Mouse (Mus musculus) left cerebral cortex, adult 11 months (tissue): ENCODE results near the gene Trip12.

ENCODE experiments used
- DNase-seq: peaks from one replicate; pipeline ENCODE4 v3.0.0; 2022; ENCODE audit warnings: low spot score

Trip12 gene

GRCm38 (mm10) chr1:84840018-84840664, at the start of gene Trip12:
Gene Trip12 (minus strand): TSS chr1:84840516.
- no peak for DNase-seq

- DNase-seq: no peak
These were observed 49.7 kb upstream of the Trip12 start for GRCm38 (mm10) chr1:84890005-84890393.

DNA sequence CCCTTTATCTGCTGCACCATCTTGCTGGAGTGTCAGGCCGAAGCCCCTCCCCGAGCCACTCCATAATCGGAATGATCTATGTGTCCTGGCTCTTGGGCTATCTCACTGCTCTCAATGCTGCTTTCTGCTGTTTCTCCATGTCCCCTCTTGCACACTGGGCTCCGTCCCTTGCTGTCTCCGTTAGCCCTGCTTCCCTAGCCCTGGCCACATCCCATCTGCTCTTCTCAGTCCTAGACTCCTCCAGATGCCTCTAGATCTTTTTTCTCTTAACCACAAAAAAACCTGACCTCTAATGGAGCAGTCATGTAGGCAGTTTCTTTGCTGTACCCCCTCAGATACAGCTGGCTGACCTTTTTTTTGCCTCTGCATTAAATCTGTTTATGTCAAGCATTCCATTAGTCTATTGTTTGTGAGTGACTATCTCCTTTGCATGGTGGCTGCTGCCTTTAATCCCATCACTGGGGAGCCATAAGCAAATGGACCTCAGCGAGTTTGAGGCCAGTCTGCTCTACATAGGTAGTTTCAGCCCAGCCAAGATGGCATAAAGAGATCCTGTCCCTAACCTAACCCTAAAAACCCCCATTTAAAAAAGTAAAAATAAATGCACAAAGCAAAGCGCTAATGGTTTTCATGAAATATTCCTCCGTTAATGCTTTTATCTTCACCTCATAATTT, 49.2 kb upstream of the Trip12 start:
- DNase-seq: no peak

DNA sequence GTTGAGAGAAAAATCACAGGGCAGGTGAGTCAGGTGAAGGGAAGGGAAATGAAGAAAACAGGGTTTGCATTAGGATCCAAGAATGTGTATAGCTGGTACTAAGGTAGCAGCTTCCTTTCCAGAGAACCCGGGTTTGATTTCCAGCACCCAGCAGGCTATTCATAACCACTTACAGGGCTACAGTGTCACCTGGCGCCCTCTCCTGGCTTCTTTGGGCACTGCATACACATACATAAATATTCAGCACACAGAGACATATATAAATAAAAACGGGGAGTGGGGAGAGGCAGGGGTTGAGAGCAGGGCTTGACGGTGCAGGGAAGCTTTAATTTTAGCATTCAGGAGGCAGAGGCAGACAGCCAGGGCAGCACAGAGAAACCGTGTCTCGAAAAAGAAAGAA, 45.6 kb upstream of the Trip12 start:
- no peak for DNase-seq

- no peak for DNase-seq
These were observed 44.9 kb upstream of the Trip12 start for GRCm38 (mm10) chr1:84885174-84885573.

DNA sequence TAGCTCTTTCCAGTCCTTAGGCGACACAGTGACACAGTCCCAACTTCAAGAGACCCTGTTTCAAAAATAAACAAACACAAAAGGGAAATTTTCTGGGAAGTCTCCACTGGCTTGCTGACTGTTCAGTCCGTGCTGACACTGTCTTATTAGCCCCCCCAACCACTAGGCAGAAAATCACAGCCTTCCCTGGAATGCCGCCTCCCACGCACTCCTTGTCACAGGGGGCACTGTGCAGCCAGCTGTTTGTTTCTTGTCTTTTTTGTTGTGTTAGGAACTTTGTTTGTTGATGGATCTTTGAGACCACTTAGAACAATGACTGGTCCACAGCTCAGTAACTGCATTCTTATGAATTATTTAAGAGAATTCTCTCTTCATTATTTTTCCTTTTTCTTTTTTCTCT, 43.6 kb upstream of the Trip12 start:
- no peak for DNase-seq

GRCm38 (mm10) chr1:84882937-84883336, 42.6 kb upstream of the Trip12 start:
- DNase-seq: no peak

- DNase-seq: no peak
These were observed 41.8 kb upstream of the Trip12 start for GRCm38 (mm10) chr1:84882066-84882532.

DNA sequence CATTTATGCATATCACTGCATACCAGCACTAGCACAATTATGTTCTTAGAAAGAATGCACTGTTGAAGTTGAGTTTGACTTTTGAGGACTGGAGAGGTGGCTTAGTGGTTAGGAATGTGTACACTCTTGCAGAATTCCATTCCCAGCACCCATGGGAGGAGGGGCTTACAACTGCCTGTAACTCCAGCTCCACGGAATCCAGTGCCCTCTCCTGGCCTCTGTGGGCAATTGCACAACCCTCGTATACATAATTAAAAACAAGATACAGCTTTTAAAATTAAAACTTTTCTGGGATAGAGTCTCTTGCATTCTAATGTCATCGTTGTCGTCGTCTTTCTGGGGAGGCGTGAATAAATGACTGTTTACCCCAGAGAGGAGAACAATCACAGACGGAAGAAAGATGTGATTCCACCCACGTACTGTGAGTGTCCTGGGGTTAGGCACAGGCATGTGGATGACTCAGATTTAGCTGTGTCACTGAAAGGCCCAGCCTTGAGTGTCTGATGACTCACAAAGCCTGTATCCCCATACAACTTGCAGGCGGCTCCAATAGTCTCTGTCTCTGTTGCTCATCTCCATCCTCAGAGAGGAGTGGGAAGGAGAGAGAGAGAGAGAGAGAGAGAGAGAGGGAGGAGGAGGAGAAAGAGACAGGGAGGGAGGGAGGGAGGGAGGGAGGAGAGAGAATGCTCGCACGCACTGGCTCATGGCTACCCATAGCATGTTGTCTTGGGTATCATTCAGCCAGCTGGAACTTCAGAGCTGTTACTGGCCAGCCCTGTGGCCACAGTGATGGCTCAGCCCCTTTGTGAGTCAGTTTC, 41.1 kb upstream of the Trip12 start:
- peak; percentile 48 for DNase-seq

- no peak for DNase-seq
These were observed 39.3 kb upstream of the Trip12 start for GRCm38 (mm10) chr1:84879571-84880120.

- DNase-seq: no peak
These were observed 37.3 kb upstream of the Trip12 start for GRCm38 (mm10) chr1:84877590-84877989.

DNA sequence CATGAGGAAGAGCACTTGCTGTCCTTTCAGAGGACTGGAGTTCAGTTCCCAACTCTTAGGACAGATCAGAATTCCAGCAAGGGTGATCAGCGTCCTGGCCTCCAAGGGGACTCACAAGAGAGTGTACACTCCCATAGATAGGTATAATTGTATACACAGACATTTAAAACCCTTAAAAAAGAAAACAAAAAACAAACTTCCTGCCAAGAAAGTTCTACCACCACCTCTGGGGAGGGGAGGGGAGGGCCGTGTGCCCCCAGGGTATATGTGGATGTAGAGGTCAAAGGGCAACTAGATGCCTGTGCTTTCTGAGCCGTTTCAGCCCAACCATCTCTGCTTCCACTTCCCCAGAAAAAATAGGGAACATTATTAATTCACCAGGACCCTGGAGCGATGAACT, 32.6 kb upstream of the Trip12 start:
- DNase-seq: no peak

GRCm38 (mm10) chr1:84872105-84872504, 31.8 kb upstream of the Trip12 start:
- no peak for DNase-seq

DNA sequence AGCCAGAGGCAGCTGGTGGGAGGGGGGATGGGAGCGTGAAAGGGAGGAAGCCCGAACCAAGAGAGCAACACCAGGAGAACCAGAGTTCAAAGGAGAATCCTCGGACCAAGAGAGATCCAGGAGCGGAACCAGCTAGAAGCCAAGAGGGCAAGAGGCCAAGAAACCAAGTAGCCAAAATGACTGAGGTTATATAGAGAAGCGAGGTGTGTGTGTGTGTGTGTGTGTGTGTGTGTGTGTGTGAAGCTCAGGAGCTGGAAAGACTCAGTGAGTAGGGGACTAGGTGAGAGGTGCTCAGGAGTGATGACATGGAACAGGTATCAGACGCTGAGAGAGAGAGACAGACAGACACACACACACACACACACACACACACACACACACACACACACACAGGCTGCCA, 30.8 kb upstream of the Trip12 start:
- no peak for DNase-seq

GRCm38 (mm10) chr1:84869498-84869897, 29.2 kb upstream of the Trip12 start:
- DNase-seq: no peak

DNA sequence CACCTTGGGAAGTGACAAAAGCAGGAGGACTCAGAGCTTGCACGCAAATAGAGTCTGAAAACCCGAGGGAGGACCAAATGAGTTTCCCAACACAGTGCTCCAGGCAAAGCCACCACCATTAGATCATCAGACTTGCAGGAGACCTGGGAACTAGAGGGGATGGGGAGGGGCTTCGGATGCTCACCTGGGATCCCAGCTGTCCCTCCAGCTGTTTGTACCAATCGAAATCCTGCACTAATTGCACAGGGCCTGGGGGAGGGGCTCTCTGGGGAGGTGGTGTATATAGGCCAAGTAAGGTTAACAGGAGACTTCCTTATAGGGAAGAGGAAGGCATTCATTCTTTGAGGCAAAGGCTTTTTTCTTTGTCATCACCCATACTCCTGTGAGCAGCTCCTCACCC, 28.5 kb upstream of the Trip12 start:
- DNase-seq: no peak

DNA sequence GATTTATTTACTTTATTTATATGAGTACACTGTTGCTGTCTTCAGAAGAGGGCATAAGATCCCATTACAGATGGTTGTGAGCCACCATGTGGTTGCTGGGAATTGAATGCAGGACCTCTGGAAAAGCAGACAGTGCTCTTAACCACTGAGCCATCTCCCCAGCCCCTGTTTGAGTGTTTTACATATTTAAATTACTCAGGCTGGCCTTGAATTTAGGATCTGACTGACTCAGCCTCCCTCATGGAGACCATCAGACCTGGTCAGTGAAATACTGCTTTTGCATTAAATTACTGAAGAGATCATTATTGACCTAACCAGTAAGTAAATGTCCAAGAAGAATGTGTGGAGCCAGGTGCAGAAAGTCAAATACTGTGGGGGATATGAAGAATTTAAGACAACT, 28.0 kb upstream of the Trip12 start:
- no peak for DNase-seq

DNA sequence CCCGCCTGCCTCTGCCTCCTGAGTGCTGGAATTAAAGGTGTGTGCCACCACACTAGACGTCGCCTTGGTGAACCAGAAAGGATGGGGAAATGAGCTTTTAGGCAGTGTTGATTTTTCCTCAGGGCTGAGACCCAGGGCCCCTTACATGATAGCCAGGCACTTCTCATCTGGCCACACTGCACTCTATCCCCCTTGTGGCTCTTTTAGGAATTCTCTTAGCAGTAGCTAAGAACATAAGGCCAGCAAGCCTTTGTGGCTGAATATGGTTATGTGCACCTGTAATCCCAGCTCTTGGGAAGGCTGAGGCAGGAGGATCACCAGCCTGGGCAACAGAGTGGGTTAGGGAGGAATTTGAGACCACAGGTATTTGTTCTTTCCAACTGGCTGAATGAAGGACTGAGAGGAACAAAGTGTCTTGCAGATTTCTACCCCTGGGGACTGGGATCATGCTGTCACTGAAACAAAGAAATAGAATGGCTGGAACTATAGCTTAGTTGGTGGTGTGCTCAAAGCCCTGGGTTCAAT, 26.5 kb upstream of the Trip12 start:
- no peak for DNase-seq

DNA sequence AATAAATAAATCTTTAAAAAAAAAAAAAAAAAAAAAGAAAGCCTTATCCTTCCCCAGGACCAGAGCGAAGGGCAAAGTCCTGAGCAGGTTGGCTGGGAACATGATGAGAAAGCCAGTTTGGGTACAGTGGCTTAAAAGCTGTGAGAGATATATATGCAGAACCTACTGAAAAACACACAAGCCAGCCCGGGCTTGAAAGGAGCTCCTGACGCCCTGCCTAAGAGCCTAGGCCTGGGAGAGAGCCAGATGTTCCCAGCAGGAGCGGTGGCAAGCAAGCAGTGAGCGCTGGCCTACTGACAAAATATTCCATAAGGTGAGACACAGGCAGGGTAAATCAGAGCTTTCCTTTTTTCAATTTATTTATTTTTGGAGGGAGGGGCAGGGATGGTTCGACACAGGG, 25.9 kb upstream of the Trip12 start:
- DNase-seq: no peak

DNA sequence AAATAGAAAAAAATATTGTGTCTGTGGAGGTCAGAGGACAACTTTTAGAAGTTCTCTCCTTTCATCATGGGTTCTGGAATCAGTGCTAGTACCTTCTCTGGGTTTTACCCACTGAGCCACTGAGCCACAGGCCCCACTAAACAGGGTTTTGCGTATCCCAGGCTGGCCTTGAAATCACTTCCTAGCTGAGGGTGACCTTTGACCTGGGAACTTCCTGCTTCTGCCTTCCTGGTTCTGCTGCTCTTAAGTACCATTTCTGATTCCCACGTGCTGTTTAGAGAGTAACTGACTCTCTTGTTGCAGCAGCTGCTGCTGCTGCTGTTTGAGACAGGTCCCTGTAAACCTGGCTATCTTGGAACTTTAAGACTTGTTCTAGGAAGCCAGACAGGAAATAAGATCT, 24.3 kb upstream of the Trip12 start:
- DNase-seq: no peak

DNA sequence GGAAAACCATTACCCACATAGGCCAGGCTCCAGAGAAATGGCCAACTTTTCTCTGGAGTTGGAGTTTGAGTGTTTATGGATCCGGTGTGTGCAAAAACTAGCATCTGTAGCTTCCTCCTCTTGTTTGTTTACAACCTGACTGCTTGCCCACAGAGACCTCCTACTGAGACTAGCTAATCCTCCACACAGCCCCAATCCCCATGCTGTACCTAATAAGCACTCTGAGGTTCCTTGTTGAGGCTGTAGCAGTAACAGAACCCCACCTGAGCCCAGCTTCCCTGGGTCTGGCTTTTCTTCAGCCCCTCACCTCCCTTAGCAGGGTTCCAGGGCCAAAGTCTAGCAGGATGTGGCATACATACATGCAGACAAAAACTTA, 20.9 kb upstream of the Trip12 start:
- no peak for DNase-seq
